In the genomic region with DNA sequence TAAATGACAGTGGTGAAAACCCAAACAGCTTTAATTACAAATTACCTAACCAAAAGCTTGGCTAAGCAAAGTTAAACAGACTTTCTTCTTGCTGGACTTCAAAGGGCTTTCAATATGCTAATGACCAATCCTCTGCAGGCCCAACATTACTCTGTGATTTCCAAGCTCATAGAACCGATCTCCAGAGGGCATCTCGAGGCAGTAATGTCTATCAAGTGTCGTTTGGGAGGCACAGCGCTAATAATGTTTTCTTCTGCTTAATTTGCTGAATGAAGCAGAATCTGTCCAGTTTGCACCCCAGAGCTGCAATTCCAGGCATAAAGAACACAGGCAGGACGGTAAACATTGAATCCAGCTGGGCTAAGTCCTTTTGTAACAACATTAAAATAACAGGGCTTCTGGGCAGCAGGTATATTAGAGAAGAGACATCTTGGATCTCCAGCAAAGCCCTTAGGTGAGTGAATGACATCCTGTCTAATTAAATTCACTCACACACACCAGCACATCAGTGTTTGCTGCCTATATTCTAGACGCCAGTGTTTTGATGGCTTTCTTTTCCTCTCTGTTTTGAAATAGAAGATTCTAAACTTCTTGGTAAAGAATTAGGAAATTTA, we compare ENCODE assay signal across 27 mouse cellular contexts. TPM values are rescaled to one million over a fixed set of nuclear protein-coding genes. Genes with fewer than 3 reads are reported as not detected.
DNase-seq lines count a peak whose midpoint lies in the region; ATAC-seq and TF ChIP-seq lines count a peak whose summit lies in the region.
"Had no signal": no experiment of that assay in that cellular context is flagged by ENCODE, and none has a peak within 500 bp of the region (broad histone marks: within the 10 kb centered on the region; RNA-seq: fewer than 3 reads in every experiment).

No protein-coding gene starts in this region.

- TF ChIP-seq POLR2A in kidney, adult 2 months (IDR thresholded peaks at IDR 0.05; ENCODE audit: low read depth, low read length) = no peak

- H3K36me3 ChIP-seq in kidney, adult 2 months (ENCODE audit: control insufficient read depth, insufficient read depth, low read length) = no peaks in the 10 kb centered on the region
- H3K36me3 ChIP-seq in midbrain, embryonic 16.5 days (ENCODE audit: control insufficient read depth, insufficient read depth, low read length) = no peaks in the 10 kb centered on the region
- H3K36me3 ChIP-seq in midbrain, embryonic 11.5 days (ENCODE audit: control insufficient read depth, insufficient read depth, low read length) = no peaks in the 10 kb centered on the region
- H3K36me3 ChIP-seq in hindbrain, embryonic 16.5 days (ENCODE audit: control insufficient read depth, insufficient read depth, low read length) = no peaks in the 10 kb centered on the region
- H3K36me3 ChIP-seq in neural tube, embryonic 14.5 days (ENCODE audit: control insufficient read depth, insufficient read depth, low read length) = no peaks in the 10 kb centered on the region
- H3K36me3 ChIP-seq: embryonic facial prominence, embryonic 15.5 days; forebrain, embryonic 10.5 days; forebrain, embryonic 15.5 days; heart, embryonic 15.5 days had no signal

- H3K4me3 ChIP-seq in kidney, adult 2 months (ENCODE audit: insufficient read depth, low read depth, low read length) = no peak overlapping the region
- no peak overlapping the region for H3K4me3 ChIP-seq in midbrain, embryonic 16.5 days (ENCODE audit: low read depth, low read length)
- H3K4me3 ChIP-seq in midbrain, embryonic 11.5 days (ENCODE audit: low read depth, low read length) = no peak overlapping the region
- H3K4me3 ChIP-seq in hindbrain, embryonic 16.5 days (ENCODE audit: low read length) = no peak overlapping the region
- H3K4me3 ChIP-seq in neural tube, embryonic 14.5 days (ENCODE audit: low read depth, low read length) = no peak overlapping the region
- no peak overlapping the region for H3K4me3 ChIP-seq in layer of hippocampus, adult 2 months
- H3K4me3 ChIP-seq: embryonic facial prominence, embryonic 15.5 days; erythroblast, embryonic 14.5 days; forebrain, embryonic 10.5 days; forebrain, embryonic 15.5 days; heart, adult 2 months; heart, embryonic 15.5 days had no signal

- no peaks in the 10 kb centered on the region for H3K27me3 ChIP-seq in kidney, adult 2 months (replicated peaks; ENCODE audit: control insufficient read depth, insufficient read depth, low read length)
- no peaks in the 10 kb centered on the region for H3K27me3 ChIP-seq in midbrain, embryonic 16.5 days (ENCODE audit: control insufficient read depth, insufficient read depth, low read depth, low read length)
- H3K27me3 ChIP-seq in midbrain, embryonic 11.5 days (ENCODE audit: control insufficient read depth, insufficient read depth, low read length) = no peaks in the 10 kb centered on the region
- H3K27me3 ChIP-seq in hindbrain, embryonic 16.5 days (replicated peaks; ENCODE audit: control insufficient read depth, insufficient read depth, low read length) = no peaks in the 10 kb centered on the region
- H3K27me3 ChIP-seq in neural tube, embryonic 14.5 days (ENCODE audit: control insufficient read depth, insufficient read depth, low read length) = no peaks in the 10 kb centered on the region
- H3K27me3 ChIP-seq: embryonic facial prominence, embryonic 15.5 days; forebrain, embryonic 15.5 days; heart, embryonic 15.5 days had no signal

- no peak overlapping the region for H3K9ac ChIP-seq in midbrain, embryonic 16.5 days (ENCODE audit: low read depth, low read length)
- no peak overlapping the region for H3K9ac ChIP-seq in midbrain, embryonic 11.5 days (ENCODE audit: low read length)
- no peak overlapping the region for H3K9ac ChIP-seq in hindbrain, embryonic 16.5 days (ENCODE audit: low read depth, low read length)
- H3K9ac ChIP-seq in neural tube, embryonic 14.5 days (replicated peaks; ENCODE audit: low read depth, low read length) = no peak overlapping the region
- H3K9ac ChIP-seq: embryonic facial prominence, embryonic 15.5 days; forebrain, embryonic 15.5 days; heart, embryonic 15.5 days had no signal

- H3K9me3 ChIP-seq in midbrain, embryonic 16.5 days (replicated peaks; ENCODE audit: control insufficient read depth, low read length, poor library complexity, severe bottlenecking) = no peaks in the 10 kb centered on the region
- H3K9me3 ChIP-seq in midbrain, embryonic 11.5 days (ENCODE audit: control insufficient read depth, low read length) = no peaks in the 10 kb centered on the region
- no peaks in the 10 kb centered on the region for H3K9me3 ChIP-seq in hindbrain, embryonic 16.5 days (ENCODE audit: control insufficient read depth, low read length)
- H3K9me3 ChIP-seq in neural tube, embryonic 14.5 days (ENCODE audit: control insufficient read depth, low read length) = no peaks in the 10 kb centered on the region
- H3K9me3 ChIP-seq: embryonic facial prominence, embryonic 15.5 days; forebrain, embryonic 10.5 days; forebrain, embryonic 15.5 days; heart, embryonic 15.5 days had no signal

- no peaks in the 10 kb centered on the region for H3K4me1 ChIP-seq in kidney, adult 2 months (ENCODE audit: control insufficient read depth, insufficient read depth, low read length)
- H3K4me1 ChIP-seq in midbrain, embryonic 16.5 days (ENCODE audit: control insufficient read depth, insufficient read depth, low read length) = peaks cover 11% of the 10 kb centered on the region
- peaks cover 7% of the 10 kb centered on the region for H3K4me1 ChIP-seq in midbrain, embryonic 11.5 days (ENCODE audit: control insufficient read depth, insufficient read depth, low read length)
- H3K4me1 ChIP-seq in hindbrain, embryonic 16.5 days (ENCODE audit: control insufficient read depth, insufficient read depth, low read depth, low read length) = peaks cover 9% of the 10 kb centered on the region; the same call in 1 of the 2 replicates
- H3K4me1 ChIP-seq in neural tube, embryonic 14.5 days (ENCODE audit: control insufficient read depth, insufficient read depth, low read length) = 0 out of 2 replicates have a peak, but pooled peaks cover 6% of the 10 kb centered on the region

- TF ChIP-seq CTCF in kidney, adult 2 months (conservative IDR thresholded peaks at IDR 0.05; ENCODE audit: insufficient read depth, insufficient read length, low read depth, low read length) = no peak
- TF ChIP-seq CTCF in layer of hippocampus, adult 2 months (conservative IDR thresholded peaks at IDR 0.05) = no peak

- DNase-seq in kidney, adult 2 months = peak; percentile 21
- no peak for DNase-seq in kidney, postnatal 4 days
- DNase-seq in midbrain, embryonic 11.5 days (ENCODE audit: low spot score, missing footprints) = no peak
- no peak for DNase-seq in thymus, postnatal 25 days
- DNase-seq in layer of hippocampus, adult 2 months (ENCODE audit: low spot score in 2 of 2) = no peak
- DNase-seq: adrenal gland, adult 2 months; adrenal gland, postnatal 25 days; cerebellum, adult 11 months; cerebellum, adult 8-10 months; cerebellum, postnatal 14 days; embryo, embryonic 11 days; gastrocnemius, postnatal 14 days; heart, adult 2 months; heart, postnatal 14 days had no signal

- 41% methylated on average over 6 of the region's 6 CpGs for WGBS in kidney, adult 2 months
- 19% methylated on average over 6 of the region's 6 CpGs for WGBS in midbrain, embryonic 16.5 days
- WGBS in midbrain, embryonic 11.5 days = 41% methylated on average over 6 of the region's 6 CpGs
- WGBS in hindbrain, embryonic 16.5 days = 30% methylated on average over 6 of the region's 6 CpGs
- 31% methylated on average over 6 of the region's 6 CpGs for WGBS in neural tube, embryonic 14.5 days

- H3K27ac ChIP-seq in kidney, adult 2 months (ENCODE audit: insufficient read depth, low read depth, low read length) = 0 out of 2 replicates have a peak overlapping the region, but pooled peaks have one; percentile 17
- H3K27ac ChIP-seq in midbrain, embryonic 16.5 days (ENCODE audit: low read length) = 0 out of 2 replicates have a peak overlapping the region, but pooled peaks have one; percentile 26
- no peak overlapping the region for H3K27ac ChIP-seq in midbrain, embryonic 11.5 days (ENCODE audit: low read depth, low read length)
- H3K27ac ChIP-seq in hindbrain, embryonic 16.5 days (ENCODE audit: low read depth, low read length) = no peak overlapping the region
- H3K27ac ChIP-seq in neural tube, embryonic 14.5 days (ENCODE audit: low read depth, low read length) = no peak overlapping the region
- no peak overlapping the region for H3K27ac ChIP-seq in layer of hippocampus, adult 2 months
- H3K27ac ChIP-seq: embryonic facial prominence, embryonic 15.5 days; forebrain, embryonic 10.5 days; forebrain, embryonic 15.5 days; heart, adult 2 months; heart, embryonic 15.5 days had no signal

- no peak overlapping the region for H3K4me2 ChIP-seq in midbrain, embryonic 16.5 days (ENCODE audit: low read length)
- no peak overlapping the region for H3K4me2 ChIP-seq in midbrain, embryonic 11.5 days
- H3K4me2 ChIP-seq in hindbrain, embryonic 16.5 days (ENCODE audit: low read length) = no peak overlapping the region
- H3K4me2 ChIP-seq in neural tube, embryonic 14.5 days (ENCODE audit: low read depth, low read length) = no peak overlapping the region
- H3K4me2 ChIP-seq: embryonic facial prominence, embryonic 15.5 days; forebrain, embryonic 15.5 days; heart, embryonic 11.5 days; heart, embryonic 15.5 days had no signal

- peak; percentile 67 for ATAC-seq in midbrain, embryonic 16.5 days
- ATAC-seq in midbrain, embryonic 11.5 days (ENCODE audit: low FRiP score) = no peak
- peak; percentile 66 for ATAC-seq in hindbrain, embryonic 16.5 days
- peak; percentile 48; the same call in 1 of the 2 replicates for ATAC-seq in neural tube, embryonic 14.5 days (ENCODE audit: low read depth)
- ATAC-seq: forebrain, embryonic 15.5 days had no signal

RNA-seq across cellular contexts. Expression of gene Agr2, which starts 15.0 kb away (rescaled TPM):
- not detected in 2 replicates for polyA plus RNA-seq in kidney, adult 2 months (2012; rRNA removed)
- 0.23 TPM in 1 of 2 replicates, not detected in the other for polyA plus RNA-seq in midbrain, embryonic 16.5 days (2015; fragmentation: Nextera tagmentation; extraction: Ambion mirVana)
- polyA plus RNA-seq in midbrain, embryonic 11.5 days (2014; fragmentation: Nextera tagmentation; extraction: Ambion mirVana) = not detected in 2 replicates
- not detected in 2 replicates for polyA plus RNA-seq in hindbrain, embryonic 16.5 days (2015; fragmentation: Nextera tagmentation; extraction: Ambion mirVana)
- not detected in 2 replicates for polyA plus RNA-seq in neural tube, embryonic 14.5 days (2014; fragmentation: Nextera tagmentation; extraction: Ambion mirVana)
- not detected for total RNA-seq in layer of hippocampus, adult 2 months (2021)
- total RNA-seq: adrenal gland, adult 2 months; adrenal gland, postnatal 25 days; common myeloid progenitor, adult 5-6 weeks; ES-E14; gastrocnemius, postnatal 14 days; heart, adult 2 months; heart, postnatal 14 days; hematopoietic stem cell, adult 5-6 weeks had no signal
- polyA plus RNA-seq: adrenal gland, adult 2 months; embryonic facial prominence, embryonic 11.5 days; erythroblast, embryonic 14.5 days; forebrain, embryonic 10.5 days; forebrain, embryonic 15.5 days had no signal

RNA-seq across cellular contexts. Expression of gene Agr3, which starts 52.3 kb away (rescaled TPM):
- polyA plus RNA-seq in kidney, adult 2 months (2012; rRNA removed) = not detected in 2 replicates
- polyA plus RNA-seq in midbrain, embryonic 16.5 days (2015; fragmentation: Nextera tagmentation; extraction: Ambion mirVana) = not detected in 2 replicates
- polyA plus RNA-seq in midbrain, embryonic 11.5 days (2014; fragmentation: Nextera tagmentation; extraction: Ambion mirVana) = not detected in 2 replicates
- polyA plus RNA-seq in hindbrain, embryonic 16.5 days (2015; fragmentation: Nextera tagmentation; extraction: Ambion mirVana) = 0.39 and 0.42 TPM in 2 replicates
- polyA plus RNA-seq in neural tube, embryonic 14.5 days (2014; fragmentation: Nextera tagmentation; extraction: Ambion mirVana) = 0.39 TPM in 1 of 2 replicates, not detected in the other
- not detected for total RNA-seq in layer of hippocampus, adult 2 months (2021)
- total RNA-seq: adrenal gland, adult 2 months; adrenal gland, postnatal 25 days; common myeloid progenitor, adult 5-6 weeks; ES-E14; gastrocnemius, postnatal 14 days; heart, adult 2 months; heart, postnatal 14 days; hematopoietic stem cell, adult 5-6 weeks had no signal
- polyA plus RNA-seq: adrenal gland, adult 2 months; erythroblast, embryonic 14.5 days; forebrain, embryonic 10.5 days; forebrain, embryonic 15.5 days; heart, embryonic 11.5 days; heart, embryonic 15.5 days had no signal

Comparison
In these comparisons a context has a peak if more than half of its experiments do, and no peak if none do; other contexts are left out.
1. H3K27ac ChIP-seq: peak in kidney, adult 2 months (single experiment) and midbrain, embryonic 16.5 days (single experiment); none in midbrain, embryonic 11.5 days (single experiment), hindbrain, embryonic 16.5 days (single experiment), neural tube, embryonic 14.5 days (single experiment) and layer of hippocampus, adult 2 months (single experiment).